Mouse (Mus musculus) cerebellum, adult 2 months (tissue): ENCODE data around the gene Dirc2.

ENCODE experiments used
- CTCF ChIP-seq: fragments of 200-500 bp; IDR thresholded peaks from 2 replicates; pipeline ENCODE4 v1.5.1; 2011; ENCODE audit warnings: low read depth, mild to moderate bottlenecking, control low read depth, low read length, moderate library complexity, borderline replicate concordance; ENCODE audit not compliant: insufficient read depth
- POLR2A ChIP-seq: fragments of 200-500 bp; IDR thresholded peaks from 2 replicates; pipeline ENCODE4 v1.6.1; 2011; ENCODE audit warnings: low read length, control low read depth, borderline replicate concordance; ENCODE audit not compliant: insufficient read depth

GRCm38 (mm10) chr16:35787568-35788189 lies 18.5 kb upstream of the Dirc2 start:
- TF ChIP-seq CTCF (no peak), POLR2A (no peak)
